Mouse (Mus musculus) embryo, embryonic 11 days (tissue): ENCODE measurements at regions not wholly inside any gene's neighbourhood (a gene's known extent, or its start where the extent isn't known, plus 50 kb on each side); places are given as distances from the start of the nearest gene placed in this dataset.

Experiments used
- DNase-seq: peaks from one replicate; pipeline ENCODE4 v3.0.0-alpha.2; 2015

DNA sequence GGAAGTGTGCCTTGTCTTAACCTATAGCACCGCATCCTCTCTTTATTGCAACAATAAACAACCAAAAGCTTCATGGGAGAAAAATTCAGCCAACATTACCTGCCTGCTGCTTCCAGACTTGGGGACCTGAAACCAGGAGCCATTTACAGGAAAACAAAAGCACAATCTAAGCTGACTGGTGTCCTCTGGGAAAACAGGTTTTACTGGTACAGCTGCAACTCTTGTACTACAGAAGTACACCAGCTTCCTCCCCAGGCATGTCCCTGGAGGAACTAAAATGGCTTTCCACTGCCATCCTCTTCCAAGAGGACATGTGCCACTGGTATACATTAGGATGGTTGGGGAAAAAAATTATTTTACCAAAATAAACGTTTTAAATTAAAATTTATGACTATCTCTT, 63.9 kb upstream of the Ptprk start:
- no peak for DNase-seq

DNA sequence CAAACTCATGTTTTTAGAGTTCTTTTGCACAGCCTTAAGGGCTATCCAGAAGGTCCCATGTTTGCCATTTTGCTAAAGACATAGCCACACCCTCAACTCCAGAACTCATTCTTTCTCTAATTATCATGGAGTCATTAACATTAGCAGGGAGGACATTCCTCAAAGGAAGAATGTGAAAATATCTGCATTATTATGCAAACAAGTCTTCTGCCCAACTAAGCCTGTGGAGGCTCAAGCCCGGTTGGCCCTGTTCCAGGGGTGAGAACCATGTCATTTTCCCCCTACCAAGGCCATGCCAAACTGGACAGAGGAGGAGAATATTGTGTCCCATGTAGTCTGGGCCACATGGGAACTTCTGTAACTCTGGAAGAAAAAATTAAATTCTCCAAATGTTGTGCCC, 62.5 kb upstream of the Ptprk start:
- no peak for DNase-seq

DNA sequence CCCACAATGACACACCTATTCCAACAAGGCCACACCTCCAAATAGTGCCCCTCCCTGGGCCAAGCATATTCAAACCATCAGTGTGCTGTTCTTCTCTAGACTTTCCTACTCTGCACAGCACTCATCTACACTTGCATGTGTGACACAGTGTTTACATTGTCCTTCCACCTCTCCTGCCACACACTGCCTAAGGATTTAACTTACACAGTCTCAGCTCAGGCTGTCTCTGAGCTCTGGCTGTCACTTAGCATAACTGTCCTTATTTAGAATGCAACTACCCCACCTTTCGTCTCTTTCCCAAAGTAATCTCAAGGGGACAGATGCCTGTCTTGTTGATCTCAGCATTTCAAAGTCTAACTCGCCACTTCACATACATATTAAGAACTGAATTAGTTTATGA, 61.2 kb upstream of the Ptprk start:
- DNase-seq, result no peak

DNA sequence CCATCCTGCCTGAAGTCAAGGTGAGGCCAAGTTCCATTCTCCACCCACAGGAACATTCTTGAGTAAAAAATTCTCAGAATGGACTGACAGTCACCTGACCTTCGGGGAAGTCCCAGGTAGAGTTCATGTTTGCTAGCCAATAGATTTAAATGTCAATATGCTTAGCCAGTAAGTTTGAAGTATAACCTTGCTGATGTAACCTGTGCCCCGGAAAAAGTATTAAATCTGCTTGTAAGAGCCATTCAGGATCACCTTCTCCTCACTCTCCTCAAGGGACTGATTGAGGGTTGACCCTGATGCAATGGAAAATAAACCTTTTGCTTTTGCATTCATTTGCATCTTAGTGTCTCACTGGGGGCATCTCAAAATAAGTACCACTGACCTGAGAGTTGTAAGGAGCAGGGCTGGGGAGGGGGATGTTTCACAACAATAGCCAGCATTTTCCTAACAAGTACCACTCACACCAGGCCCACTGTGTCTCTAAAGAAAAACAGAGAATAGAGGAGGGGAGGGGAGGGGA, 60.3 kb upstream of the Ptprk start:
- no peak for DNase-seq
